Mouse (Mus musculus) olfactory bulb, adult 2 months (tissue): ENCODE data around the gene Il1rapl1. TPM values are rescaled to one million over a fixed set of nuclear protein-coding genes. Genes with fewer than 3 reads are reported as not detected.
A peak's percentile ranks its signal among the peaks of the same experiment; 100 is the strongest.

Source experiments
- H3K27ac ChIP-seq: fragments of 200-500 bp; 2 replicates; pipeline ENCODE4 v1.5.1; 2012; ENCODE audit warnings: low read depth, low read length; ENCODE audit not compliant: insufficient read depth
- H3K4me1 ChIP-seq: fragments of 200-500 bp; 2 replicates; pipeline ENCODE4 v1.6.1; 2012; ENCODE audit warnings: low read length; ENCODE audit not compliant: control insufficient read depth, insufficient read depth
- H3K4me3 ChIP-seq: fragments of 200-500 bp; 2 replicates; pipeline ENCODE4 v1.5.1; 2012; ENCODE audit warnings: mild to moderate bottlenecking, low read depth, low read length, moderate library complexity; ENCODE audit not compliant: insufficient read depth
- CTCF ChIP-seq: fragments of 200-500 bp; IDR thresholded peaks from 2 replicates; pipeline ENCODE4 v1.5.1; 2012; ENCODE audit warnings: low read depth, mild to moderate bottlenecking, low read length, moderate library complexity; ENCODE audit not compliant: insufficient read depth
- POLR2A ChIP-seq: fragments of 200-500 bp; IDR thresholded peaks from 2 replicates; pipeline ENCODE4 v1.6.1; 2012; ENCODE audit warnings: mild to moderate bottlenecking, low read depth, low read length, moderate library complexity; ENCODE audit not compliant: insufficient read depth
- WGBS: fragments of 180-500 bp; shearing (Covaris S2); methylation state at CpG from one replicate; pipeline ENCODE4 v1.1.7; 2018; 5-methylcytosine and 5-hydroxymethylcytosine counted together
- polyA plus RNA-seq: library from polyadenylated mRNA; stranded (reverse); fragments of >200 nt; gene quantifications from 2 replicates; pipeline ENCODE4 v1.2.4, GENCODE M21; 2012; ENCODE audit warnings: low replicate concordance; ENCODE audit not compliant: missing spikeins, insufficient read depth, insufficient read length

Gene Il1rapl1
- polyA plus RNA-seq, 1 experiment = not detected

DNA sequence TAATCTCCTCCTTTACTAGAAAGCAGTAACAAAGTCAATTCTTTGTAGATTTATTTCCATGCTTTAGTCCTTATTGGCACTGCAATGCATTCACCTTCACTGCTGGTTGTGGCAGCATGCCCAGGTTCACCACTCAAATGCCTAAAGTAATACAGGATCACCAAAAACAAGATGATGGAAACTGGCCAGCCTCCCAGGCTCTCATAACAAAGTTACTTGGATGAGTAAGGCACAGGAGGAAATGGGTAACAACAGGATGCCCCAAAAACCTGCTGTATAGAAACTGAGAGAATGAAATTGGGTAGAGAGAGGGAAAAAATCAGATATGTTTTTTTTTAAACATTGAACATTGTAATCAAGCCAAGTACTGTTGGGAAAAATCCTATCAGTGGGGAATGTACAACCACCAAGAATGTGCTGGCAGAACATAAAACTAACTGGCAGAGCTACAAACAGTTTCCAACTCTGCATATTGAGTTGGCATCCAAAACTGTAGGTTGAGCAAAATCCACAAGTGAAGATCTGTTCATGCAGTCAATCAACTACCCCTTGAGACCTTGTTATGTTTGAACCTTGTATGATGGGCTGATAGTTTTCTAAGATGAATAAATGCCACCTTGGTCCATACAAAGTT is 21.4 kb downstream of the Il1rapl1 start:
- H3K4me1 ChIP-seq = no peaks in the 10 kb centered on the region
- H3K4me3 ChIP-seq = no peak overlapping the region
- H3K27ac ChIP-seq = no peak overlapping the region
- TF ChIP-seq POLR2A = no peak
- no peak for TF ChIP-seq CTCF

DNA sequence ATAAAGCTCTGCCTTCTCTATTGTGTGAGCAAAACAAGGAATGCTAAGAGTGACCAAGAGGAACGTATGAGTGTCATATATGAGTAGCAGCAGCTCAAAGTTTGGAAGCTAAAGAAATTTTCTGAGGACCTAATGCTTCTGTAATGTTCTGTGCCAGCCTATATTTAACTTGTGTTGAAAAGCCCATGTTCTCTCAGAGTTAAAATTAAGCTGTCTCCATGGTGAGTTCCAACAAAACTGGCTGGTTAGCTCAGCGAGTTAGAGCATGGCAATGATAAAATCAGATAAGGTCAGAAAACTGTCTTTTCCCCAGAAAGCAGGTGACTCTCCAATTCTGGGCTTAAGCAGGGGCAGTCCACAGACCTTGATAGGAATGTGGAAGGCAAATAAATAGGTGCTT is 25.6 kb downstream of the Il1rapl1 start:
- Histone ChIP-seq H3K4me3 (no peak overlapping the region), H3K4me1 (no peaks in the 10 kb centered on the region), H3K27ac (no peak overlapping the region)
- TF ChIP-seq POLR2A (no peak), CTCF (no peak)
- 32% methylated on average over 2 of the region's 2 CpGs for WGBS

DNA sequence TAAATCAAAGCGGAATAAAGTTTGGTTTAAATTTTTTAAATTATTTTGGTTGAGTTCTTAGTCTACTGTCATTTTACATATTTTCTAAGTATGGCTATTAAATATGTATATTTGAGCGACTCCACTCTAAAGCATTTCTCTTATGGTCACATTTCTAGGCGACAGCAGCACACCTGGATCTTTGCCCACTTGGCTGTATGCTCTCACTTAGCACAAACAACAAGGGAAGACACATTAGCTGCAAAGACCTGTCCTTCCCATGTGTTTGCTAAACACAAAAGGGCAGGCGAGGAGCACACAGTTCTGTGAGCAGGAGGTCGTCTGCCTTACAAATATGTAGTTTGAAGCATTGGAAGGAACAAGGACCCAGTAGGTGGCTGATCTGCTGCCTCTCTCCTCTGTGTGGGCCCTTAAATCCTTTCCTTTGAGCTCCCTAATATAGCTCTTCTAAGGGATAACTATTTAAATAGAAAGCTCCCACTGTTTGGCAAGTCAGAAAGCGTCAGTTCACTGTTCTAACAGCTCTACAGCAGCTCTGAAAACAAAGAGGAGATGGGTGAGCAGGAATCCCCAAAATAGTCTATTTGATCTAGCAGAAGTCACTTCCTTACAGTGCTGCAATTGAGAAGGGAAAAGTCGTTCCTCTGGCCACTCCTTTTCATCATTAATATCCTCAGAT is 42.6 kb downstream of the Il1rapl1 start:
- 42% methylated on average over 7 of the region's 7 CpGs for WGBS
- Histone ChIP-seq H3K4me3 (no peak overlapping the region), H3K4me1 (no peaks in the 10 kb centered on the region), H3K27ac (peak overlapping the region; percentile 69; the same call in 1 of the 2 replicates)
- no peak for TF ChIP-seq CTCF
- TF ChIP-seq POLR2A = no peak

DNA sequence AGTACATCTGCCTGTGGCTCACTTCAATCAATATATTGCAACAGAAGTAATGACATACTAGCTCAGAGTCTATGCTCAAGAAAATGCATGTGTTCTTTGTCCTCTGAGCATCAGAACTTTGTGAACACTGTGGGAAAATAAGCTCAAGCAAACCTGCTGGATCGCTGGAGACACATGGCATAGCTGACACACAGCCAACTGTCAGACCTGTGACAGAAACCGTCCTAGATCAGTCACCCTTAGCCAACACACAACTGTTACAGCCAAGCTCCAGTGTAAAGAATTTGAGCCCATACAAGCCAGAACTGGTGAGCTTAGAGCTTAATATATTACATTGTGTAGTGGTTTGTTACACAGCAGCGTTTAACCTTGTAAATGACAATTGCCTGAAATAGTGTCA is 45.1 kb downstream of the Il1rapl1 start:
- Histone ChIP-seq H3K4me1 (no peaks in the 10 kb centered on the region), H3K4me3 (no peak overlapping the region), H3K27ac (no peak overlapping the region)
- WGBS = 63% methylated on average over 3 of the region's 3 CpGs
- no peak for TF ChIP-seq POLR2A
- no peak for TF ChIP-seq CTCF

DNA sequence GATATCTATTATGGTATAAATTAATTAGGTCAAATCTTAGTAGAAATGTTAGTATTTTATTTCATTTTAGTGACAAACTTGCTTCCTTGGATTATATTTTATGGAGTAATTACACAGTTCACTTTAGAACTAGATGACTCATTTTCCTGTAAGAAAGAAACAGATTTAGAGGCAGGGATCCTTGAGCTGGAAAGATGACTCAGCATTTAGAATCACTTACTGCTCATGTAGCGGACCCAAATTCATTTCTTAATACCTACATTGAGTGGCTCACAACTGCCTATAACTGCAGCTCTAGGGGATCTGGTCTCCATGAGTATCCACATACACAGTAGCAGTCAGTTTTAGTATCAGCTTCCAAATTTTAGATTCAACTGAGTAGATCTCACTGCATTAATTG is 71.9 kb downstream of the Il1rapl1 start:
- TF ChIP-seq CTCF = no peak
- TF ChIP-seq POLR2A = no peak
- 45% methylated on average over 1 of the region's 1 CpGs for WGBS
- Histone ChIP-seq H3K27ac (no peak overlapping the region), H3K4me1 (no peaks in the 10 kb centered on the region), H3K4me3 (no peak overlapping the region)

DNA sequence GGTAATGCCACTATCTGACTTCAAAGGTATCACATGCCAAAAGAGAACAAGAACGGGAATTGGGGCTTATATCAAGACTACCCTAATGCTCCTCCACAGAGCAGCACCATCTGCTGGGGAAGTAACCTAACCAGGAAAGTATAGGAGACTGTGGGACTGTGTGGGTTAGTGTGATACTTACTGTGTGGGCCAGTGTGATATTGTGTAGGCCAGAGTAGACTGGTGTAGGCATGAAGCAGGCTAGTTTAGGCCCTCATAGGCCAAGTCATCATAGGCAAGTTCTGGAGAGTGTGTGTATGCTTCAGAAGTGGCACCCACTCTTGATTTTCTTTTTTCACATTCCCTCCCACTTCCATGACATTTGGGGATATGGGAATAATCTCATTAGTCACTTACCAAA is 76.5 kb downstream of the Il1rapl1 start:
- Histone ChIP-seq H3K4me1 (no peaks in the 10 kb centered on the region), H3K27ac (no peak overlapping the region), H3K4me3 (no peak overlapping the region)
- TF ChIP-seq CTCF (no peak), POLR2A (no peak)
- 70% methylated on average over 1 of the region's 1 CpGs for WGBS

DNA sequence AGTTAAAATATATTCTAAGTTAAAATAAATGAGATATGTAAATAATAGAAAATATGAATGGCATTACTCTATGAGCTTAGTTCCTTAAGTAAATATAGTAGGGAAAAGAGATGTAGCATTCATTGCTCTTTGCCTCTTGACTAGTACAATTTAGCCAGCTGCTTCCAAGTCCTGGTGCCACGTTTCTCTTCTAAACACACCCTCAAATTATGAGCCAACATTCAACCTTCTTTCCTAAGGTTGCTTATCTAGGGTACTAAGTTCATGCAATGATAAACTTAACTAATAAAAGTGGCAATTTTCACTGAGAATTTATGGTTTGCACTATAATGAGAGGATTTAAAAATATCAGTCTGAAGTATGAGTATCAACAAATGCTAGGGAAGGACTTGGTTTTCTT is 218.3 kb downstream of the Il1rapl1 start:
- Histone ChIP-seq H3K4me1 (no peaks in the 10 kb centered on the region), H3K27ac (no peak overlapping the region), H3K4me3 (no peak overlapping the region)
- 50% methylated on average over 1 of the region's 1 CpGs for WGBS
- TF ChIP-seq CTCF = no peak
- no peak for TF ChIP-seq POLR2A

DNA sequence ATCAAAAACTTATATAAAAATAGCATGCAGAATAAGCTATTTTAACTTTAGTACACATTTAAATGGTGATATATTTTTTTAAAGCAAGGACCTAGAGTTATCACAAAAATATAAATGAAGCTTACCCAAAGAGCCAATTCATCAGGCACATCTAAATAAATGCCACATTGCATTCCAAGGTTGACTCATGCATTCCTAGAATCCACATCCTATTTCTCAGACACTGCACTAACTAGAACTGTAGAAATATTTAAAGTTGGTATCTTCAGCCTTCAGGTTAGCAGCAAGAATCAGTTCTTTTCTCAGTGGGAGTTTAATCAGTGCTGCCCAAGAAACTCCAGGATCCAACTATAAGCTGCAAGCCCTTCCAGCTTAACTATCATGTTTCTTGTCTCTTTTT is 223.5 kb downstream of the Il1rapl1 start:
- no peaks in the 10 kb centered on the region for H3K4me1 ChIP-seq
- TF ChIP-seq CTCF (no peak), POLR2A (no peak)

DNA sequence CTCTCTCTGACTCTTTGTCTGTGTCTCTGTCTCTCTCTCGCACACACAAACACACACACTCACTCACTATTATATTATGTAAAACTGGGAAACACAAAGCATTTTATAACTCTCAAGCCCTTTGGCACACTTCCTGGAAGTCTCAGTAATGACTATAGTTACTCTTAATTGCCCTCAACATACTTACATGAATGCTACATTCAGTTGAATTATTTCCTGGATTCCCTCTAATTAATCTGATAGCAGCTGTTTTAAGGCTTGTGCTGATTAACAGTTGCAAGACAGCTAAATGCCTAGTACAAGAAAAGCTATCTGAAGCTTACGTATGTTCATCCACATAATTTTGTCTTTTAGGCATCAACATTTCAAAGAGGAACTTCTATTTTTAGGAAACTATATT is 261.3 kb downstream of the Il1rapl1 start:
- no peak for TF ChIP-seq CTCF
- no peak for TF ChIP-seq POLR2A
- WGBS = 29% methylated on average over 2 of the region's 2 CpGs

More for the DNA sequence above, 223.5 kb downstream of the Il1rapl1 start:
- Histone ChIP-seq H3K27ac (no peak overlapping the region), H3K4me3 (no peak overlapping the region)

DNA sequence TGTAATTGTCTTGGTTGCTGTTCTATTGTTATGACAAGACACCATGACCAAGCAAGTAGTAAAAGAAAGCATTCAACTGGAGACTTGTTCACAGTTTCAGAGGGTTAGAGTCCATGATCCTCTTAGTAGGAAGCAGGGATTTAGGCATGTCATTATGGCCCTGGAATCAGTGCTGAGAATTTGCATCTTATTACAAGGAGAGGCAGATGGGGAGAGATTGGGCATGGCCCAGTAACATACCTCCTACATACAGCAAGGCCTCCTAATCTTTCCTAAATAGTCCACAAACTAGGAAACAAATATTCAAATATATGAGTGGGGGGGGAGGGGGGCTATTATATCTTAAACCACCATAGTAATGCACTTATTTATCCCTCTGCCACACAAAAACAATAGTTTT is 301.6 kb downstream of the Il1rapl1 start:
- TF ChIP-seq CTCF (no peak), POLR2A (no peak)
- H3K4me1 ChIP-seq = no peaks in the 10 kb centered on the region
- no peak overlapping the region for H3K4me3 ChIP-seq
- no peak overlapping the region for H3K27ac ChIP-seq

More for the DNA sequence above, 261.3 kb downstream of the Il1rapl1 start:
- no peaks in the 10 kb centered on the region for H3K4me1 ChIP-seq
- H3K4me3 ChIP-seq = no peak overlapping the region
- H3K27ac ChIP-seq = no peak overlapping the region
